Mouse (Mus musculus) kidney, postnatal 14 days (tissue): Measurements from ENCODE around the gene Kcnma1.
A peak's percentile ranks its signal among the peaks of the same experiment; 100 is the strongest.

Experiments used
- DNase-seq: peaks from one replicate; pipeline ENCODE4 v3.0.0; 2022; ENCODE audit warnings: mixed read lengths

Kcnma1 gene

DNA sequence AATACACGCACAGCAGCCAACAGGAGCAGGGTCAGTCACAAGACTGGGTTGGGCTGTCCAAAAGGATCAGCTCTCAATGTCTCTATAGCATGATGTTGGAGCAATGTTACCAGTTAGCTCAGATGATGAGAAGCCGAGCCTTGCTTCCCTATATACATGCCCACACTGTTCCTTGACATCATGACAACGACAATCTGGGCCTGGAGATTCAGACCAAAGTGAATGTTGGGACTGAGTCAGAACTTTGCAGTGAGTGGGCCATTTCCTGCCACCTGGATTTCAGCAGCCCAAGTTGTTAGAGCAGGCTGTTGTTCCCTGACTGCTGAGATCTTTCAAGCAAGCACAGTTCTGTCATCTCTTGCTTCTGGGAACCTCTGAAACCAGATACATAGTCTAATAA is 347.9 kb downstream of the Kcnma1 start:
- no peak for DNase-seq

DNA sequence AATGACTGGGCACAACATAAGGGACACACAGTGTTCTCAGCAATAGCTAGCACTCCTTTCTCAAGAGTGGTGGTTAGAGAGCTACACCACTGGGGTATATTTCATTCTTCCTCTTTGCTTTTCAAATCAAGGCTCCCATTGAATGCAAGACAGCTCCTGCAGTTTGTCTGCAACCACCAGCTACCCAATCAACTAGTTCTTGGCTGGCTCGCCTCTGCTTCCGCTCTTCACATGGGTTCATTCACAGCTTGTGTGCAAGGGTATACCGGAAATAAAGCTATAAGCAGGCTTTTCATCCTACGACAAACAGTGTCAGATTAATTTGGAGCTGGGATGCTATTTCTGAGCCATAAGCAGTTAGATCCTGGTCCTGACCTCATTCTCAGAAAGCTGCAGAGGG is 362.6 kb downstream of the Kcnma1 start:
- no peak for DNase-seq

DNA sequence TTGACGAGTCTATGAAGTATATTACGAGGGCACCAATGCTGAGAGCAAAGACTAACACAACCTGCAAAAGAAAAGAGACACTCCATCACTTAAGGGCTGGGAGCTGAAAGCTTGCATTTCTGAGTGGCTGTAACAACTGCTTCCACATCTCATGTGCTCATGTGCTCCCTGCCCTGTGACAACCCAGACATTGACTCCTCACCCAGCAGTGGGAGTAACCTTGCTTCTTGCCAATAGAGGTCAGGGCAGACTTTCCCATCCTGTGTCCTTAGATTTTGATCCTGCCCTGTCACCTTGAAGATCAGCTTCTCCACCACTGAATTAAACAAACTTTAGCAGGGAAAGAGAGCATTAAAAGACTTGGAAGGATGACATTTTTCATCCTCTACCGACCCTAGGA is 364.2 kb downstream of the Kcnma1 start:
- no peak for DNase-seq

DNA sequence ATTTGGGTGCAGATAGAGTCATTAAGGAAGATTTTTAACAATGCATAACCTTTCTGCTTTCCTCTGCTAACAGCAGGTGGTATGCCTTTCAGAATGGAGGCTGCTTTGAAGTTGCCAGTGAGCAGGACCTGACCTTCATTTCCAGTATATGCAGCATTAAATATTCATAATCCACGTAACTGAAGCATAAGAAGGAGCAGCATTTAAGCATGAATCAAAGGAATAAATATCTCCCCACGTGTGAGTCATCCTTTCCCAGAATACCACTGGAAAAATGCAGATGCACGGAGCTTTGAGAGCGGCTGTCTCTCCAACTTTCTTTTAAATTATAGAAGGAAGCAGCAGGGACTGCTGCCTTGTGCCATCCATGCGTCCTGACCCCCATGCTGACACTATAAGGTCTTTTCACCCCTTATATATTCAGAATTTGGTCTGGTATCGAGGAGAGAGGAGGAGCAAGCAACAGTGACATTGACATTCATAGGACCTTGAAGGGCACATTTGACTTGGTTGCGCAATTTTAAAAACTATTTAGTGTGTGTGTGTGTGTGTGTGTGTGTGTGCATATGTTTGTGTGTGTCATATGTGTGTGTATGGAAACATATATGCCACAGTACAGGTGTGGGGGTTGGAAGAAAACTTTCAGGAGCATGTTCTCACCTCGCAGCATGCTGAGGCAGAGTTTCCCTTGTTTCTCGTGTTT is 368.8 kb downstream of the Kcnma1 start:
- DNase-seq = no peak

DNA sequence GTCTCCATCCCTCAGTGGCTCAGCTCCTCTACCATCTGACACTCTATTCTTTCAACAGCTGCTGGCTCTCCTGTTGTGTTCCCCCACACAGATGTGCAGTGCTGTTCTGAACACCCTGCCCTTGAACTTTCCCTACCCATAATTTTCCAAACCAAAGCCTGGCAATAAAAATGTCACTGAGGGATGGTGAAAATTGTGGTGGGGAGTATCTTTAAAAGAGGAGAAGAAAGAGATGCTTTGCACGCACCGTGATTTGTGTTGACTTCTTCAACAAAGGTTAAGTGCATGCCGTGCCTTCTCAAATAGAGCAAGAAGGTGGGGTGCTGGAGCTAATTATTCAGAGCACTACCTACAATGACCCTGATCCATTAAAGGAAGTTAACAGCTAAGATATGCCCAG is 371.1 kb downstream of the Kcnma1 start:
- DNase-seq = no peak

DNA sequence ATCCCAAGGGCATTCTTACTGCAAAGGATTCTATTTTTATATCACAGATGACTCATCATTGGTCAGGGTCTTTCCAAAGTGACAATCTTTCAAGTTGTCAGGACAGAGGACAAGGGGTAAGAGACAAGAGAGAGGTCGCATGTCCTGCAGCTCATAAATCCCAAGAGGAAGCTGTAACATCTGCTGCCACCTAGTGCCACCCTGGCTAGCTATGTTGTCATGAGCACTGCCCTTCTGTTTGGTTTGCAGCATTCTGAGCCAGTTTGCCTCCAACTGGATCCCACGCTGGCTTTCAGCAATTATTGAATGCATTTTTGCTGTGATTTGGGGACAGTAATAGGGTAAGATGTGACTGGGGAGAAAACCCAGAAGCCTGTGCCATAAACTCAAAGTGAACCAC is 373.6 kb downstream of the Kcnma1 start:
- peak; percentile 15 for DNase-seq

DNA sequence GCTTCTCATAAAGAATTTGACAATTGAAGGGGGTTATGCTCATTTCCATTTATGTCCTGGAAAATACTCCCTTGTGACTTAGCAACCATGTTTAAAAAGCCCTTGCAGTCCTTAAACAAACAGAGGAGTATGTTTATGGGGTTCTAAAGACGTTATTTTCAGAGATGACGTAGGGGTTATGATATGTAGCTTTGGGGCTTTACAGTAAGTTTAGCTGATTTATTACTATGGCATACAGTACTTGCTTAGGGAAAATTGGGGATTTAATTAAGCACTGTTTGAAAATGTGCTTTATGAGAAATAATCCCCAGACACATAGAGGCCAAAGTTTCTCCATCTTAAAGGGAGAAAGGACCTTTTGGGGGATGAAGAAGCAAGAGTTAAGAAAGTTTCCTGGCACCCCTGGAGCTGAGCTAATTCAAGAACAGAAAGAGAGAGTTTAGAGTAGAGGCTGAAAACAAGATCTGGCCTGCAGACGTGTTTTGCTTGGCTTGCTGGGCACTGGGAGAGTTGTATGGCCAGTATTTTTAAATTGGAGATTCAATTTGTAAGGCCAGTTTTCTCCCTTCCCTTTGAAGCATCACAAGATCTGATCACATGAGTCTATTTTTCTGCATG is 376.1 kb downstream of the Kcnma1 start:
- DNase-seq = no peak

DNA sequence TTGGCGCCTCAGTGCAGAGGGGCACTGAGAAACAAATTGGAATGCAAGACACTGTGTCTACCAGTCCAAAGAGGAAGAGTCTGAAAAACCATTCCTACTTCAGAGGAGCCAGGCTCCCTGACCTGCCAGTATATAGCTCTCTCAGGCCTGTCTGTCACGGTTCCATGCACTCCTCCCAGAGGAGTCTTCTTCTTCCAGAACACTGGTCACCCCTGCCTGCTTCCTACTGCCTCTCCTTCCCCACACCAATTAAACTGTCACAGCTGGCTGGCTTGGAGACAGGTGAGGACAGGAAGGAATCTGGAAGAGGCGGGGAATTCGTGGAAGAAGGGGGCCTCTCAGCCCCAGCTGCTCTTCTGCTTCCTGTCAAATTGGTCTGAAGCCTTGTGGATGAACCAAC is 378.4 kb downstream of the Kcnma1 start:
- peak; percentile 20 for DNase-seq

DNA sequence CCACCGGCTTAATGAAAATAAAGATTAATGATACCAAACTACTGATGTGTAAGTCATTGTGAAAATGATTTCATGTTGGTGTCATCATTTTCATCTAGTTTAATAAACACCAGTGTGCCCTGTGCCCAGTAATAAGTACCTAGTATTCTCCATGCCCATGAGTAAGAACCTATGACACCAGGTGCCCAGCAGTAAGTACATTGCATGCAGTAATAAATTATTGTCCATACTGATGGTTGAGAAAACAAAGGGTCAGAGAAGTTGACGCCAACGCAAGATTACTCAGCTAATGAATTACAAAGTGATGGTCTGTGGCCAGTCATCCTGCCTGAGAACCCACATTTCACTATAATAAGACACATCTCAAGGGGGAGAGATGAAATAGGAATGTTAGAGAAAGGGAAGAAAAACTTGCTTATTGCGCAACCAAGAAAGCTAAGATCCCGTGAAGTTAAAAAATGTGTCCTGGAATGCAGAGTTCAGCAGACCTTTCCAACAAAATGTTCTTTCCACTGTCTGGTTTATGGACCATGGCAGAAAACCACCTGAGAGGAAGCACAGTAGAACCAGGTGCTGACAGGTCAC is 381.2 kb downstream of the Kcnma1 start:
- DNase-seq = peak; percentile 7

DNA sequence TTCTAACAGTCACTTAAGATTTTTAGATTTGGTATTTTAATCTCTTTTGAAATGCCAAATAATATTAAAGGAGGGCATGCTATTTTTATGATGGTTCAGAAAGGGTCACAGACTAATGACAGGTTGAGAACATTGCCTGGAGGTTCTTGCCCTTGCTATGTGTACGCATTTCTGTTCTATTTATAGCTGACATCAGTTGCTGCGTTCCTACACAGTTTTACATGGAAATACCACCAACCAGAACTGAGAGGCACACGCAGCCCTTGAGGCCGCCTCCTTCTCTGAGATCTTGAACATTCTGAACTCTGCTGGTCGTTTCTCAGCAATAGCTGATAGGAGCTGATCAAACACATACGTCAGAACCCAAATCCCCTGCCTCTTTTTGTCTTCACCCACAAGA is 387.4 kb downstream of the Kcnma1 start:
- no peak for DNase-seq

DNA sequence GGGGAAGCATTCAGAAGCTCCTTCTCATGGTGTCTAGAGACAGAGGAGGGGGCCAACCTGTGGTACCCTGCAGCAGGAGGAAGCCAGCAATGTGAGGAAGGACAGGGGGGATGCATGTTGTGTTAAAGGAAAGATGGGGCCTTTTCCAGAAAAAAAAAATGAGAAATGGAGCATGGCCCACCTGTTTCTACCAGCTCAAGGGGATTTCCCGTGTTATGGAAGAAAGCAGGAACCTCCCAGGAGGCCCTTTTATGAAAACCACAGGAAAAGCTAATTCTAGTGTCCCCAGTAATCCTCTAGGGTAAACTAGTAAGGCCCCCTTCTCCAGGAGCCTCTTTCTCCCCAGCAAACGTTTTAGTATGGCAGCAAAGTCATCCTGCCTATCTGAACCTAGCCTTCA is 388.2 kb downstream of the Kcnma1 start:
- DNase-seq = no peak

DNA sequence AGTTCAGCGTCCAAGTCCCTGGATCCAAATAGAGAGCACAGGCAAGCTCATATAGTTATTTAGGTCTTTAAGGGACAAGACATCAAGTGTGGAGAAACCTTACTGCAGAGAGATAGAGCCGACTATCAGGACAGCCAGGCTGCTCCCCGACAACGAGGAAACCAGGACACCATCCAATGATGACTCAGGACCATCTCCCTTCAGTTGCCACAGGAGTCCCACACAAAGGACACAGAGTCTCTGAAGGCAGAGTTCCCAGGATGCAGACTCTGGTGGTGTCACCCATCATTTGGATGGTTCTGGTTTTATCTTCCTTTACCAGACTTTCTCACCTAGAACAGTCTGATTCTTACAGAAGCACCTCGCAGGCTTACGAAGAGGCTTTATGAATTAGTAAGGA is 388.9 kb downstream of the Kcnma1 start:
- no peak for DNase-seq

DNA sequence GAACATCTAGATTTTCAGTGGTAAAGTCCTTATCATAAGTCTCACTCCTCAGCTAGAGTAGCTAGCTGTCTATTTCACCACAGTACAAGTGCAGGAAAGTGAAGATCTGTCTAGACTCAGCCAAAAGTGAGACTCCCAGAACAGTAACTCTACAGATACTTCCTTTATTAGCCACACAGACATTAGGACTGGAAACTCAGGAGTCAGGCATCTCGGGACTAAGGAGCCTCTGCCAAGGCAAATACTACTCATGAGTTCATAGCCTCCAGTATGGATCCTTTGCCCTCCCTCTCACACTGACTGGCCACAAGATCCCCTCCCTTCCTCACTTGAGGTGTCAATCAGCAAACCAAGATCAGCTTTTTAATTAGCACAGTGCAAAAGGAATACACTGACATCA is 389.8 kb downstream of the Kcnma1 start:
- no peak for DNase-seq

DNA sequence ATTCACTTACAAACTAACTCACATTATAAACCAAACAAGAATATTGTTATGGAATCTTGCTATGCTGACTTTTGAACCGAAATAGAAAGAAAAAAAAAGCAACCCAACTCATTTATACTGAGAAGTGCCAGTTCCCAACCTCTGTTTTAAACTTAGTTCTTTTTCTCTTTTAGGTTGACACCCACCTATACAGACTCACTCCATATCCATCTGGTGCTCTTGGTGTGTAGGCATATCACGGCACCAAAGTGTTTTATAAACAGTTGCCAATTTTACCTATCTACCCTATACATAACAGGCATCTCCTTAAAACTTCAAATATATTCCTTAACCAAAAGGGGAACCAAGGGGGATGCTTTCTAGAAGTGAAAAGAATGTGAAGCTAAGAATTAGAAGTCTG is 393.6 kb downstream of the Kcnma1 start:
- DNase-seq = no peak

DNA sequence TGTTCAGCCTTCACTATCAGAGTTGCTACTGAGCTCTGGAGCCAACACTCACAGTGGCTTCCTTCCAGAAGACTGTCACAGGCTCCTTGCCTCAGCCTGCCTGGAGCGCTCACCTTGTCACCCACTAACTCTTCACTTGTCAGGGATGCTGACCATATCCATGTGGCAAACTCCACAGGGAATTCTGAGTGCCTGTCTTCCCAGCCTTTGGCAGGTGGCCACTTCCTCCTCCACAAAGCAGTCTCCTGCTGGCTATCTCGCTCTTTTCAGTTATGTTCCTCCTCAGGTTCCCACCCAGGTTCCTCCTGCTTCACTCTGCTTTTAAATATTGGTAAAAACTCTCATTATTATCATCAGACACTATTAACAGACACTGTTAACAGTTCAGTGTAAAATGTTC is 395.3 kb downstream of the Kcnma1 start:
- DNase-seq = no peak

DNA sequence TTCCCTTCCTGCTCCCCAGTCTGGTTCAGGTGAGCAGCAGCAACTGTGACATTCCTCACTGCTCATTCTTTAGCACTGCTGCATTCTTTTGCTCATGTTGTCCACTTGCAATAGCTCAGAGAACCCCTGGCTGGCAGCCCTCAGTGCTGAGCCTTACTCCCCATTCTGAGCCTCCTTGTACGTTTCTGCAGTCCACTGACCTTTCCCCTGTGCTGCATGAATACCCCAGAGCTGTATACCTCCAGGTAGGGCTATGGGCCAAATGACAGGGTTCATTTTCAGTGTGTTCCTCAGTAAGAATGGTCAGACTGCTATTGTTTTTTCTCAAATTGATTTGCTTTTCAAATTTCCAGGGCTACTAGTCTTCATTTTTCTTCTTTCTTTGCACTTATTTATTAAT is 396.2 kb downstream of the Kcnma1 start:
- DNase-seq = peak; percentile 65

DNA sequence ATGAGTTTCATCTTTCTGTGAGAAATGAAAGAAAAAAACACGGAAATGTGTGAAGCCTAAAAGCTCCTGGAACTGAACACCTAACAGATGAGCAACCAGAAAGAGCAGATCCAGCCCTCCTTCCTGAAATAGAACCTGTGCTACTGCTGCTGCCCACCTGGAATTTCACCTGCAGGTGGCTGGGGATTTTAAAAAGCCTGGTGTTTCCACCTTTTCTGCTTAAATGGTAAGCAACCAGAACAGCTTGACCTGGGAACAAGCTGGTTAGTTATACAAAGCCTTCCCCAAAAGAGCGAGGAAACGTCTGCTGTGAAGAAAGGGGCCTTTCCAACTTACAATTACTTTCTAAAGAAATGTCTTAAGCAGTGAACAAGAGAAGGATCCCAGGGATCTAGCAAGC is 404.2 kb downstream of the Kcnma1 start:
- DNase-seq = no peak

DNA sequence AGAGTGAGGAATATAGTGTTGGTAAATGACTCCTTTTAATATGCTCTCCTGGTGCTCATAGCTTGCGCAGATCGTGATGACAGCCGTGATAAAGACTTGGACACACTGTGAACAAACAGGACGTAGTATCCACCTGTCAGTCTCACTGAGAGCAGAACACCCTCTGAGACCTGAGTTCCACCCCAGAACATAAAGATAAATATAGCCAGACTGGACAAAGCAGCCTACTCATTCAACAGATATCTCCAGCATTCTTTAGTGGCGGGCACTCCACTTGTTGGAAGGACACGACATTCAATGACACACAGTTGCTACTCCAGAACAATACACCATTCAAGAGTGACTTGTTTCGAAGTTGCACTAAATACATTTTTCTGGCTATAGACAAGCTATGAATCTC is 408.6 kb downstream of the Kcnma1 start:
- no peak for DNase-seq

DNA sequence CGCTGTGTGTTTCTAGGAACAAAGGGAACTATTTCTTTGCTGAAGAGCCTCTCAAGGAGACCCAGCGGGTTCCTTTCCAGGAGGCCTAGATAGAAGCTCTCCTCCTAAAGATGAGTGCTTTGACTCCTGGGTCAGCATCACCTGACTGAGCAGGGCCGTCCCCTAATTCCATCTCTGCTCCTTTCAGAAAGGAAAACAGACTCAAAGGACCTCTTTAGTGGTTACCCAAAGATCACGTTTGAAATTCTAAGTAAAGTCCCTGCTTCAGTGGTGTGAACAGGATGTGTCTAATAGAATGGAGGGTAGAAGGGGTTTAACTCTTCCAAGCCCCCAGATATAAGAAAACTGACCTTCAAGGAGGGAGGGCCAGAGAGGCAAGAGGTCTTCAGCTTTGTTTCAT is 411.4 kb downstream of the Kcnma1 start:
- DNase-seq = no peak

DNA sequence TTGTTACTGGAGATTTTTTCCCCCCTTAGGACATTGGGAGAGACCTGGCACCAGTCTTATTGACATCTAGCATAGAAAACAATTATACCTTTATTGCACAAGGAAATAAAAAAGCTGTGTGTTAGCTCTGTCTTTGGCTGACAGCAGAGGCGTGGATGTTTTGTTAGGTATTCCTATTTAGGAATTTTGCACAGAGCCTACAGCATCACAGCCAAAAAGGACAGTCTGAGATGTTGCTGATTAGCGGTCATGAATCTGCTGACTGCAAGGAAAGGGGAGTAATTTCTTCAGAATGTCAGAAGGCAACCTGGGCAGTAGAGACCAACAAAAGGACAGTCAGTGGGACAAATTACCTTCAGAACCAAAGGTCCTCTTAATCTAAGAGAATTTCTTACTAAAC is 412.2 kb downstream of the Kcnma1 start:
- no peak for DNase-seq

DNA sequence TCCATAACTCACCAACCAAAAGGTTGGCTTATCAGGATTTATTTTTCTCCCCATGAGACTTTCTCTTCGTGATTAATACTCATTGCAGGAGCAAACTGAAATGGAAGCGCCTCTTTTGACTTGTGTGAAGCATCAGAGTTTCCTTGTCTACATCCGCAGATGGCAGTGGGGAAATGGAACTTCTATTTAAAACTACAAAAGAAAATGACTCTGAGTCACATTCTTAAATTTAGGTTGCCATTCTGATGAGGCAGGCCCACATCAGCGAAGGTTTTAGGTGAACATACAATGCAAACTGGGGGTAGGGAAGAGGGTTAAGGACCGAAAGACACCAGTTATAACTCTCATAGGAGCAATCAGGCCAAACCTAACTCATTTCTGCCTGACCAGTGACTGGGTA is 419.7 kb downstream of the Kcnma1 start:
- DNase-seq = no peak

DNA sequence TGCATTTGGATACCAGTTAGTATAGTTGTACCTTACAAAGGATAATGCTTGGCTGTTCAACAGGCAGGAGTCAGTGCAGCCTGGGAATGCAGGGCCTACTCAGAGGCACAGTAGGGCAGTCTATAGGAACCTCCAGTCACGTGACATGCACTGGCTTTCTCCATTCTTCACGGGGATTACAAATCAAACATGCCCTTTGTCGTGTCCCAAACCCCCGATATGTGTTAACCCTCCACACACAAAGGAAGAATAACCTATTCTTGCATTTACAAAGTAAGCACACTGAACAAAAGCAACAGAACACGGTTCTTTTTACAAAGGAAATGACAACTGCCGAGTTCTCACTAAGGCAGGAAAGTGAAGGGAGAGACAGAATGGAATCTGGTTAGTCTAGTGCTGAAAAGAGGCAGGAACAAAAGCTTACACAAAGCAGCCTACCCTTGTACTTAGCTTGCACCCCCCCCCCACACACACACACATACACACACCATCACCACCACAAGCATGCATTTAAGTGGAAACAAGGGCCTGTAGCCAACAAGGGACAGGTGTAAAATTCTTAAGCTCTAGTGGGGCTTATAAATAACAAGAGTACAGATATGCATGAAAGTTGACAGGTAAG is 421.4 kb downstream of the Kcnma1 start:
- no peak for DNase-seq

DNA sequence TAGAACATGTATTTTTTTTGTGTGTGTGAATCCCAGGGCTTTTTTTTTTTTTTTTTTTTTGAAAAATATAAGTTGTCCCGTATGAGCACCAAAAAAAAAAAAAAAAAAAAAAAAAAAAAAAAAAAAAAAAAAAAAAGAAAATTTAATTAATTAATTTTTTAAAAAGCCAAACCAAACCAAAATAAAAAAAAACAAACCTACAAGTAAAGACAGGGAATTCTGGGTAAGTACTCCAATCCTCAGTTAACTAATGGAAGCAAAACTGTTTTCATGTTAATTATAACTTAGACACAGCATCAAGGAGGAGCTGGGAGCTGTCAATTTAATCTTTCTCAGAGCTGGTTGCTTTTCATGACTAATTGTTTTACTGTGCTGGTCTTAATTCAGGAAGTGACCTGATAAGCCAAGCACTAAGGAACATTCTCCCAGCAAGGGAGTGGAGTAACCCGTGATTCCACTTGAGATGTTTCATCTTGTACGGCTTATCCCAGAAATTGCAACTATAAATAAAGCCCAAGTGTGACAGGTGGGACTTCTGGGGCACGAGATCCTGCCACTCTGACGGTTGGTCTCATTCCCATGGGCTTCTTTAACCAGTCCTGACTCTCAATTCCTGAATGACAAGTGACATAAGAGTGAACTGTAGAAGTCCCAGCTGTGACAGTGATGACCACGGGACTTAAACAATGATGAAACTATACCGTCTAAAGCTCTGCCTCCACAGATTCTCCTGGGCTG is 424.4 kb downstream of the Kcnma1 start:
- no peak for DNase-seq

DNA sequence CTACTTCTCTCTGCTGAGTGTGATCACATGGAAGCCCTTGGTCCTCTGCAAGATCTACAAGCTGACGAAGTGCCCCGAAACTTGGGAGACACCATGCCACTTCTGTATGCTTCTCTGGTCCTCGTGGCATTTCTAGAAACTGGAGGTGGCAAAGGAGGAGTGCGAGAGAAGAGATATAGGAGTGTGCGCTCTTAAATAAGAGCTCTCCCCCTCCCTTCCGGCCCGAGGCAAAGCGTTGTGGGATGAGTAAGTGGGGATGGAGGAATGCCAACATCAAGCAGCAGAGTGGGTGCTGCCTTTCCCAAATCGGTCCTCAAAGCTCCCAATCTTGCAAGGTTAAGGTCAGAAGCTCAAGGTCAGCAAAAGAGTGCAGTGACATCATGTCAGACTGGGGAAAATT is 426.8 kb downstream of the Kcnma1 start:
- DNase-seq = no peak
